Mouse (Mus musculus) midbrain, embryonic 10.5 days (tissue): ENCODE data around the gene Tll2. TPM values are rescaled to one million over a fixed set of nuclear protein-coding genes. Genes with fewer than 3 reads are reported as not detected.

Experiments
- DNase-seq: peaks from one replicate; pipeline ENCODE4 v3.0.0-alpha.2; 2017; ENCODE audit warnings: low spot score
- H3K27ac ChIP-seq: fragments of 300-500 bp; sonication (generic); replicated peaks from 2 replicates; pipeline ENCODE4 v1.5.1; 2016; ENCODE audit warnings: mild to moderate bottlenecking
- H3K27me3 ChIP-seq: fragments of 300-500 bp; sonication (generic); 2 replicates; pipeline ENCODE4 v1.6.1; 2016; ENCODE audit warnings: low read depth, mild to moderate bottlenecking; ENCODE audit not compliant: poor library complexity, severe bottlenecking
- H3K36me3 ChIP-seq: fragments of 300-500 bp; sonication (generic); 2 replicates; pipeline ENCODE4 v1.6.1; 2016; ENCODE audit warnings: mild to moderate bottlenecking, moderate library complexity
- H3K4me1 ChIP-seq: fragments of 300-500 bp; sonication (generic); 2 replicates; pipeline ENCODE4 v1.6.1; 2016
- H3K4me3 ChIP-seq: fragments of 300-500 bp; sonication (generic); 2 replicates; pipeline ENCODE4 v1.5.1; 2016; ENCODE audit warnings: mild to moderate bottlenecking, moderate library complexity
- H3K9me3 ChIP-seq: fragments of 300-500 bp; sonication (generic); replicated peaks from 2 replicates; pipeline ENCODE4 v1.6.1; 2016; ENCODE audit warnings: mild to moderate bottlenecking
- WGBS: fragments of 180-500 bp; shearing (Covaris S2); methylation state at CpG from one replicate; pipeline ENCODE4 v1.1.7; 2016; 5-methylcytosine and 5-hydroxymethylcytosine counted together
- polyA plus RNA-seq: library from polyadenylated mRNA; unstranded; fragments of >200 nt; fragmentation: Nextera tagmentation; extraction: Ambion mirVana; gene quantifications from 2 replicates; pipeline ENCODE4 v1.2.1, GENCODE M21; 2016

Gene Tll2
- polyA plus RNA-seq, 1 experiment from 2014 or later, result 0.53 TPM

DNA sequence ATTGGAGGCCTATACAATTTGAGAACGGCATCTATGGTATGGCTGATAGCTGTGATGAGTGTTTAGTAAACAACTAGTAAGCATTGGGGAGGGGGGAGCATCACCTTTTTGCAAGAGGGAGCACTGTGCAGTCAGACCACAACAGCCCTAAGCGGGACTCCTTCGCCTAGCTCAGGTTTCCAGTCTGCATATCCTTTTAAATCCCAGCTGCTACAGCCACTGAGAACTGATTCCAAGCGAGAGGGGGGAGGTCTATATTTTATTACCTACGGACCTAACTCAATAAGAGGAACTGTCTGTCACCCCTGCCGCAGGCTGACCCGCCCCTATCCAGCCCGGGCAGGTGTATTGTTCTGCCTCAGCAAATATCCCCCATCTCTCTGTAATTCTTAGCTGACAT lies 99.1 kb downstream of the Tll2 start:
- Histone ChIP-seq H3K4me3 (no peak overlapping the region), H3K36me3 (no peaks in the 10 kb centered on the region), H3K4me1 (peaks cover 27% of the 10 kb centered on the region), H3K9me3 (no peaks in the 10 kb centered on the region), H3K27ac (no peak overlapping the region), H3K27me3 (peaks cover 66% of the 10 kb centered on the region)
- no peak for DNase-seq
- WGBS, result 72% methylated on average over 8 of the region's 8 CpGs

DNA sequence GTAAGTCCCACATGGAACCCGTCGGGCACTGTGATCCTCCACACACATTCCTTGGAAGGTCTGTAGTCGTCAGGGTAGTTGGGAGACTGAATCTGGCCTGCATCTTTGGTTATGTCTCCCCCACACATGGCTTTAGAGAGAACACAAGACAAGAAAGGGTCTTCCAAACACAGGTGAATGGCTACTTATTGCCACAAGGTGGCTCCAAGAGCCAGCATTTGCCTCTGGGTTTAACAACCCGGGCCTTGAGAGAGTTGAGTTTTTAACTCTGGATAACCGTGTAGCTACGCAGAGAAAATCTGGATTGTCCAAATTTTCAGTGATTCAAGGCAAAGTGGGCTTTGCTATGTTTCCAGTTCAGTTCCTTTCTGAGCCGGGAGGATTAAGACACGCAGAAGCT lies 101.7 kb downstream of the Tll2 start:
- H3K9me3 ChIP-seq, result no peaks in the 10 kb centered on the region
- H3K4me3 ChIP-seq, result no peak overlapping the region
- DNase-seq, result peak; percentile 47
- whole genome bisulfite sequencing, result 49% methylated on average over 8 of the region's 8 CpGs
- H3K36me3 ChIP-seq, result no peaks in the 10 kb centered on the region
- H3K27me3 ChIP-seq, result peaks cover 53% of the 10 kb centered on the region
- H3K4me1 ChIP-seq, result peaks cover 16% of the 10 kb centered on the region
- no peak overlapping the region for H3K27ac ChIP-seq

DNA sequence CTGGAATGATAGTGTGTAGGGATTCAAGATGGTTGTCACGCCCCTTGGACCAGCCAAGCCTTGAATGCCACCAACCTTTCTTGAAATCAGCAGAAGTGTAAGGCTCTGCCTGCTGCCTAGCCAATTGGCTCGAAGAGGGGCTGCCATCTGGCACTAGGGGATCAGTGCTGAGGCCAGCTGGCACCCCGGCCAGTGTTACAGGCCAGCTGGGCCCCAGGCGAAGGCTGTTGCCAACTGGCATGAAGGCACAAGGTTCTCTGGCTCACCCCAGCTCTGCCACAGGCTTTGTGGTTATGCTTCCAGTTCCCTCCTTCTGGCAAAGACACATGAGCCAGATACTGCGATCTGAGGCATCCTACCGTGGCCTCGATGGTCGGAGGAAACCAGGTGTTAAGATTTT lies 105.2 kb downstream of the Tll2 start:
- no peak for DNase-seq
- WGBS, result 91% methylated on average over 8 of the region's 8 CpGs

DNA sequence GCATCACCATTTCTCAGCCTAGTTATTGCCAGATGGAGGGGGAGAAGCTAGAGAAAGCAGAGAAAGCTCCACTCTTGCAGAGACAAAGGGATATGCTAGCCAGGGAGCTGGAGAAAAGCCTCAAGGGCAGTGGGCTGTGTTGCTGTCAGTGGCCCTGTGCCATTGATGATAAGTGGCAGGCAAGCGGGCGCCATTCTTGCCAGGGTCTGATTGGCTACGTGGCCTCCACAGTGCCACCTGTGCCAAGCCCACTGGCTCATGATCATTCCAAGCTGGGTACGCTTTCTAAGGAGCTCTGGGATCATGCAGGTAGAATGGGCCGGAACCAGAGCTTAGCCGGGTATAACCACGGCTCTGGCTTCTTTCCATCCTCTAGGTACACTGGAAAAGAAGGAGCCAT lies 105.8 kb downstream of the Tll2 start:
- DNase-seq, result no peak
- Histone ChIP-seq H3K4me1 (peaks cover 23% of the 10 kb centered on the region), H3K4me3 (no peak overlapping the region), H3K27me3 (peaks cover 38% of the 10 kb centered on the region), H3K27ac (no peak overlapping the region), H3K36me3 (no peaks in the 10 kb centered on the region), H3K9me3 (no peaks in the 10 kb centered on the region)
- WGBS, result 94% methylated on average over 7 of the region's 7 CpGs

More for the DNA sequence above, 105.2 kb downstream of the Tll2 start:
- Histone ChIP-seq H3K27ac (no peak overlapping the region), H3K27me3 (peaks cover 40% of the 10 kb centered on the region), H3K36me3 (no peaks in the 10 kb centered on the region), H3K4me3 (no peak overlapping the region), H3K4me1 (peaks cover 23% of the 10 kb centered on the region), H3K9me3 (no peaks in the 10 kb centered on the region)

DNA sequence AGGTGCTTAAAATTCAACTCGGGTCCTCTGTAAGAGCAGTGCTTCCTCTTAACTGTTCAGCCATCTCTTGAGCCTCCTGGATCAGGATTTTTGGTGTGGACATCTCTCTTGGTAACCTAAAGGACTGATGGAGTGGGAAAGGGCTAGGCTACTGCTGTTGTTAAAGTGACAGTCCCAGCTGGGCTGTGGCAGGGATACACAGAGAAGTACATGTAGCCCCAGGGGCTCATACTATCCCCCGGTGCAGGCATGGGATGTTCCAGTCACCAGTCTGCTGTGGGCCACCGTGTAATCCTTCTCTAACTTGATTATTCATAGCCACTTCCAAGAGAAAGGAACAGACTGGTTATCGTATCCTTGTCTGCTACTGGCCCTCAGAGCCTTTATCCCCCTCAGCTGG lies 109.6 kb downstream of the Tll2 start:
- H3K9me3 ChIP-seq, result no peaks in the 10 kb centered on the region
- DNase-seq, result no peak
- no peak overlapping the region for H3K27ac ChIP-seq
- H3K4me3 ChIP-seq, result no peak overlapping the region
- H3K27me3 ChIP-seq, result peaks cover 34% of the 10 kb centered on the region; the same call in 1 of the 2 replicates
- WGBS, result 53% methylated on average over 4 of the region's 4 CpGs
- no peaks in the 10 kb centered on the region for H3K36me3 ChIP-seq
- H3K4me1 ChIP-seq, result peaks cover 23% of the 10 kb centered on the region

DNA sequence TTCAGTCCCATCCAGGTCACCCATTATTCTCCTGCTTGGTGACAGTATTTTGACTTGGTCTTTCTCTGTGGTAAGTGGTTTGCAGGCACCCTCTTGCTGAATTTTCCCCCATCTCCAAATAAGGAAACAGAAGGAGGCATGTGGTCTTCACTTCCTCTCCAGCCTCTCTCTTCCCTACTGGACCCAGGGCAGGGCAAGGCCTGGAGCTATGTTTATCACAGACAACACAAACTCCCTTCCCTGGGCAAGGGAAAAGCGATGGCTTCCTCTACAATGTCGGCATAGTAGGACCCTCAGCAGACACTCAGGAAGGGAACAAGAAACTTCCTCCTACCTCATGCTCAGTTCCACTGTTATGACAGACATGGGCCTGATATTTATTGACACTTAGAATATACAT lies 114.7 kb downstream of the Tll2 start:
- no peak for DNase-seq
- H3K4me1 ChIP-seq, result peaks cover 11% of the 10 kb centered on the region
- no peaks in the 10 kb centered on the region for H3K9me3 ChIP-seq
- no peaks in the 10 kb centered on the region for H3K36me3 ChIP-seq
- H3K27me3 ChIP-seq, result peaks cover 51% of the 10 kb centered on the region
- H3K4me3 ChIP-seq, result no peak overlapping the region
- no peak overlapping the region for H3K27ac ChIP-seq
- 88% methylated on average over 2 of the region's 2 CpGs for WGBS

DNA sequence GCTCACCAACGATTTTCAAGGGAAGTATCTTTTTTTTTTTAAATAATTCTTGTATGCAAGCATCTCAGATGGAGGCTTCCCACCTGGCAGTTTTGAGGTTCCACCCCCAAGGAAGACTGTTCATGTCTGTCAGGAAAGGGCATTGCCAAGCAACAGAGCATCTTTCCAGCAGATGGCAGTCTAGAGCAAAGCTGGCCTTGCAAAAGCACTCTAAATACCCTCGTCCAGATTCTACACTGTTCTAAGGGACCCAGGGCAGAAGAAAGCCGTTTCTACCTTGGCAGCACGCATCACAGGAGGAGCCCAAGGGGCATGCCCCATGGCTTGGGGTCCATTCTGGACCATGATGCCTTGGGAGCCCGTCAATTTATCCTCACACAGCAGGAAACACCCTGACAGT lies 116.8 kb downstream of the Tll2 start:
- no peaks in the 10 kb centered on the region for H3K9me3 ChIP-seq
- no peaks in the 10 kb centered on the region for H3K36me3 ChIP-seq
- H3K4me3 ChIP-seq, result no peak overlapping the region
- no peak overlapping the region for H3K27ac ChIP-seq
- H3K4me1 ChIP-seq, result peaks cover 6% of the 10 kb centered on the region
- H3K27me3 ChIP-seq, result peaks cover 52% of the 10 kb centered on the region
- DNase-seq, result peak; percentile 70
- WGBS, result 13% methylated on average over 5 of the region's 5 CpGs

DNA sequence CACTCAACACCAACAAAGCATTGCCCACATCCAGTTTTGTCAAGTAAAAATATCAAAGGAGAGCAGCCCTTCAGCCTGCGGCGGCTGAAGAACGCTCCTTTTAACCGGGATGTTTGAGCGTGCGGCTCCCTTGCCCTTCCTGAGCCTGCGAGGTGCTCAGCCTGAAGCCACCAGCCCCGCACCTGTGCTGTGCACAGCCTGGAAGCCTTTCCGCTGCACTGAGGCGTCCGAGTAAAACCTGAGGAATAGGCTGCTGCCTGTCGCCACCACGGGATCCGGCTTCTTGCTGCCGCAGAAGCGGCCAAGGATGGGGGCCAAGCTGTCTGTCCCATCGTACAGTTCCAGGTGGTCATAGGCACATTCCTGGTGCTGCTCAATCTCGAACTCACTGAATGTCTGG lies 118.1 kb downstream of the Tll2 start:
- DNase-seq, result no peak
- no peak overlapping the region for H3K4me3 ChIP-seq
- no peaks in the 10 kb centered on the region for H3K36me3 ChIP-seq
- peaks cover 6% of the 10 kb centered on the region for H3K4me1 ChIP-seq
- WGBS, result 48% methylated on average over 18 of the region's 18 CpGs
- H3K27ac ChIP-seq, result no peak overlapping the region
- peaks cover 52% of the 10 kb centered on the region for H3K27me3 ChIP-seq
- H3K9me3 ChIP-seq, result no peaks in the 10 kb centered on the region

DNA sequence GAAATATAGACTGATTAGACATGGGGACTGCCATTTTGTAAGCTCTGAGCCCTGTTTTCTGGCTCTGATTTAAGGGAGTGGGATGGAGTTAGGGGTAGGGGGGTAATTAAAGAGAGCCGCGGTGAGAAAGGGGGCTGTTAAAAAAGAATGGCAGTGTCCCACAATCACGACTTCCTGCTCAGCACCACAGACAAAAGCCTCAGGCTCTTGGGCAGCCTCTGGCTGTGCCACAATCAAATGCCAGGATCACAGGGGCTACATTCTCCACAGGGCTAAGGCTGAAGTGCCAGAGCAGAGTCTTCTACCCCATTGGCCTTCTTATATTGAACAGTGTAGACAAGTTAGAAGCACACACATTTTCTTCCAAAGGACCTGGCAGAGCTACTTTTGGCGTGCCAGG lies 118.7 kb downstream of the Tll2 start:
- 64% methylated on average over 4 of the region's 4 CpGs for WGBS
- Histone ChIP-seq H3K4me3 (no peak overlapping the region), H3K27me3 (peaks cover 54% of the 10 kb centered on the region), H3K4me1 (peaks cover 6% of the 10 kb centered on the region), H3K9me3 (no peaks in the 10 kb centered on the region), H3K36me3 (no peaks in the 10 kb centered on the region), H3K27ac (no peak overlapping the region)
- DNase-seq, result no peak

DNA sequence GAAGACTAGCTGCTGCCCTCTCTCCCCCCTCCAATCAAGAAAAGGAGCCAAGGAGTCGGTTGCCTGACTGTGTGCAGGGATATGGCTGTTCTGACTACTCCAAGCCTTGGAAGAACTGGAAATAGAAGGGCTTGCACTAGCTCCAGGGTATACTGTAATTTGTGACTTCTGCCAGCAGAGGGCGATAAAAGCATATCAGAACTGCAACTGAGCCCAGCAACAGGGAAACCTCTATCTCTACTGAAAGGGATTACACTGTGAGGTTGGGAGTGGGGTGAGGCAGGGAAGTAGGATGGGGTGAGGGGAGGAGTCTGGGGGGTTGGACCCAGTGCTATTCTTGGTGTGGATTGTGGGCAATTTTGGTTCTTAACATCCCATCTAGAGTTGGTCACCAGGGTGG lies 119.9 kb downstream of the Tll2 start:
- WGBS, result 13% methylated on average over 2 of the region's 2 CpGs
- H3K4me3 ChIP-seq, result no peak overlapping the region
- peaks cover 48% of the 10 kb centered on the region for H3K27me3 ChIP-seq
- no peaks in the 10 kb centered on the region for H3K9me3 ChIP-seq
- peak; percentile 72 for DNase-seq
- H3K36me3 ChIP-seq, result no peaks in the 10 kb centered on the region
- H3K4me1 ChIP-seq, result peaks cover 12% of the 10 kb centered on the region
- no peak overlapping the region for H3K27ac ChIP-seq

DNA sequence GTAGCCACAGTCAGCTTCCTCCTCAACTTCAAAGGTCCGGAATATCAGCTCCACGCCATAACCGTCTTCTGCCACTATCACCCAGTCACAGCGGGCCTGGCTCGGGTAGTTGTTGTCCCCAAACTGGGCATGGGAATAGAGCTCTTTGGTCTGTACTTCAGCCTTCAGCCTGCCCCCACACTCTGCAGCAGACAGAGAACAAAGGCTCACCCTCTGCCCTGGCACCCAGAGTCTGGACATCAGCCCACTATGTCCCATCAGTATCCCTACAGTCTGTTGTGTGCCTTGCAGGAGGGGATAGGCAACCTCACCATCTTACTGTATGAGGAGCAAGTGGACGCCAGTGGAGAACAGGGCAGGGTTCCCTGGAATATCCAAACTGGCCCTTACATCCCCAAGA lies 120.3 kb downstream of the Tll2 start:
- Histone ChIP-seq H3K27me3 (peaks cover 46% of the 10 kb centered on the region), H3K4me1 (peaks cover 17% of the 10 kb centered on the region)
- DNase-seq, result no peak

DNA sequence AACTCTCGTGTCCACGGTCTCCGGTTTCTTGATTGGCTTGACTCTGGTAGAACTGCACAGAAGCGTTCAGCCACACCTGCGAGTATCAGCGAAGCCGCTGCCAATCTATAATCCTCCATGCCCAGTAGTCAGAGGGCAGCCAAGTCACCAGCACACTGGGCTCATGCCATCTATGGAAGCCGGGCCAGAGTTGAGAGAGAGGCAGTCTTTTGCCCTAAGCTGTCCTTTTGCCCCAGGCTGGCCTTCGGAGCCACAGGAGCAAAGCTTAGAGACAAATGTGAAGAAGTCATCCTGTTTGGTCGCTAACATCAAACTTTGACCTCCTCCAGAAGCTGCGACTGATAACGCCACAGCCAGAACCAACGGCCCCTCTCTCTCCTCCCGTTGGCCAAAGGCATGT lies 123.0 kb downstream of the Tll2 start:
- Histone ChIP-seq H3K9me3 (no peaks in the 10 kb centered on the region), H3K36me3 (no peaks in the 10 kb centered on the region), H3K4me1 (peaks cover 24% of the 10 kb centered on the region), H3K4me3 (no peak overlapping the region), H3K27ac (no peak overlapping the region), H3K27me3 (peaks cover 32% of the 10 kb centered on the region)
- DNase-seq, result no peak
- WGBS, result 93% methylated on average over 14 of the region's 14 CpGs

More for the DNA sequence above, 120.3 kb downstream of the Tll2 start:
- 82% methylated on average over 6 of the region's 6 CpGs for WGBS
- Histone ChIP-seq H3K36me3 (no peaks in the 10 kb centered on the region), H3K27ac (no peak overlapping the region), H3K9me3 (no peaks in the 10 kb centered on the region), H3K4me3 (no peak overlapping the region)

DNA sequence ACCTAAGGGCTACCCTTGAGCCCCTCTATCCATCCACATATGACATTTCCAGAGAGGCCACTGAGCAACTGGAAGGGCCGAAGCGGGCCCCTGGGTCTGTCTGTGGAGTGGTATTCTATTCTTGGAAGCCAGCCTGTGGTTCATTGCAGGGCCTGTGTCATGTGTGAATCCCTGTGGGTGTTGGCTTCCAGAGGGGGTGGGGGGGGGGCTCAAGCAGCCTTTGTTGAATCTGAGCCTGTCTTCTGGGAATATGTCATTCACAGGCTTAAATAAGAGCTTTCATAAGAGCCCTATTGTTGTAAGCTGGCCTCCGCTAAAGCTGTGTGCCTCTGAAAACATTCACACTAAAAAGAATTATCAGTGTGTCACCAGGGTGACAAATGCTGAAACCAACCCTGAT lies 125.0 kb downstream of the Tll2 start:
- peak overlapping the region; percentile 74 for H3K27ac ChIP-seq
- H3K4me1 ChIP-seq, result peaks cover 19% of the 10 kb centered on the region
- H3K4me3 ChIP-seq, result no peak overlapping the region; the same call in 1 of the 2 replicates
- peaks cover 14% of the 10 kb centered on the region for H3K27me3 ChIP-seq
- H3K36me3 ChIP-seq, result no peaks in the 10 kb centered on the region
- DNase-seq, result peak; percentile 37
- 49% methylated on average over 3 of the region's 3 CpGs for WGBS
- H3K9me3 ChIP-seq, result no peaks in the 10 kb centered on the region

DNA sequence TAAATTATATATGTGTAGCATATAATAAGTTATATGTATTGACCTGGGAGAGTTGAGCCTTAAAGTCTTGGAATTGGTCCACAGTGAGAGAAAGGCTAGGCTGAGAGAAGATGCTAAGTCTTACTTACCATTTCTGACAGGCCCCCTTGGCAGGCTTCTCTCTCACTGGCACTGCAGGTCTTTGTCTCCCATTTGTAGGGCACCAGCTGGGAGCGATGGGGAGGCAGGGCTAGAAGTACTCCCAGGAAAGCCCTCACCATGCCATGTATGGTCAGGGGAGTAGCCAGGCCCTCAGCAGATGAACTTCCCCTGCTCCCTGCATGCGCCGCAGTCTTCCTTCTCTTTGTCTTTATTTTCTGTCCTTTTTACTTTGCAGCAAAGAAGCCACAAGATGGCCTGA lies 129.7 kb downstream of the Tll2 start, which contains the start of gene Opalin:
Gene Opalin, minus strand, starts transcription at position 208 of the 400 bp plus-strand sequence.
- Histone ChIP-seq H3K4me3 (no peak within 1 kb of the TSS), H3K27ac (no peak within 1 kb of the TSS), H3K36me3 (no peaks in the 10 kb centered on the region), H3K9me3 (no peaks in the 10 kb centered on the region), H3K4me1 (peaks cover 15% of the 10 kb centered on the region), H3K27me3 (no peaks in the 10 kb centered on the region)
- no peak for DNase-seq
- 85% methylated on average over 3 of the region's 3 CpGs for WGBS
